In genomic region chr5:52476292-52476701, GRCm38 (mm10) we compare ENCODE assay signal across 9 mouse cellular contexts. TPM values are rescaled to one million over a fixed set of nuclear protein-coding genes. Genes with fewer than 3 reads are reported as not detected.
DNase-seq lines count a peak whose midpoint lies in the region; ATAC-seq and TF ChIP-seq lines count a peak whose summit lies in the region.
"Had no signal": no experiment of that assay in that cellular context is flagged by ENCODE, and none has a peak within 500 bp of the region (broad histone marks: within the 10 kb centered on the region; RNA-seq: fewer than 3 reads in every experiment).

No protein-coding gene starts in this region.

- H3K27ac ChIP-seq in brown adipose tissue, adult 24 weeks (replicated peaks; ENCODE audit: low read depth, low read length) = 0 out of 2 replicates have a peak overlapping the region, but pooled peaks have one; percentile 11
- H3K27ac ChIP-seq in forebrain, embryonic 10.5 days = peak overlapping the region; percentile 86
- peak overlapping the region; percentile 92 for H3K27ac ChIP-seq in heart, embryonic 13.5 days (replicated peaks)
- H3K27ac ChIP-seq in kidney, postnatal 0 days = peak overlapping the region; percentile 67
- H3K27ac ChIP-seq in midbrain, postnatal 0 days (ENCODE audit: low read depth, low read length) = 0 out of 2 replicates have a peak overlapping the region, but pooled peaks have one; percentile 8
- H3K27ac ChIP-seq: macrophage had no signal

- under 1% methylated on average over 23 of the region's 23 CpGs for WGBS in forebrain, embryonic 10.5 days
- under 1% methylated on average over 23 of the region's 23 CpGs for WGBS in heart, embryonic 13.5 days
- under 1% methylated on average over 23 of the region's 23 CpGs for WGBS in kidney, postnatal 0 days
- WGBS in midbrain, postnatal 0 days = under 1% methylated on average over 23 of the region's 23 CpGs

- peak overlapping the region; percentile 46 for H3K4me3 ChIP-seq in brown adipose tissue, adult 24 weeks (ENCODE audit: insufficient read depth, low read depth, low read length)
- H3K4me3 ChIP-seq in forebrain, embryonic 10.5 days = peak overlapping the region; percentile 59
- H3K4me3 ChIP-seq in heart, embryonic 13.5 days = peak overlapping the region; percentile 50
- H3K4me3 ChIP-seq in kidney, postnatal 0 days (replicated peaks; ENCODE audit: low read depth, low read length) = peak overlapping the region; percentile 38
- H3K4me3 ChIP-seq in midbrain, postnatal 0 days (ENCODE audit: low read depth, low read length) = peak overlapping the region; percentile 45

- DNase-seq in forebrain, embryonic 10.5 days (ENCODE audit: extremely low spot score, low spot score) = peak; percentile 76
- DNase-seq in kidney, postnatal 0 days (ENCODE audit: low spot score) = peak; percentile 84
- DNase-seq in liver = peak; percentile 76
- peak; percentile 83 for DNase-seq in midbrain, postnatal 0 days (ENCODE audit: low spot score)
- DNase-seq in spleen, postnatal 36 days (ENCODE audit: low spot score in 2 of 2) = peak; percentile 50 to 59

- H3K36me3 ChIP-seq in forebrain, embryonic 10.5 days (replicated peaks) = no peaks in the 10 kb centered on the region
- H3K36me3 ChIP-seq in heart, embryonic 13.5 days = no peaks in the 10 kb centered on the region
- H3K36me3 ChIP-seq in kidney, postnatal 0 days (ENCODE audit: insufficient read depth, low read length) = no peaks in the 10 kb centered on the region
- H3K36me3 ChIP-seq in midbrain, postnatal 0 days (ENCODE audit: insufficient read depth, low read length) = no peaks in the 10 kb centered on the region

- H3K27me3 ChIP-seq in forebrain, embryonic 10.5 days (ENCODE audit: poor library complexity, severe bottlenecking) = peaks cover 30% of the 10 kb centered on the region
- 0 out of 2 replicates have a peak, but pooled peaks cover 3% of the 10 kb centered on the region for H3K27me3 ChIP-seq in heart, embryonic 13.5 days (replicated peaks)
- H3K27me3 ChIP-seq in kidney, postnatal 0 days (ENCODE audit: insufficient read depth, low read length) = no peaks in the 10 kb centered on the region
- H3K27me3 ChIP-seq in midbrain, postnatal 0 days (ENCODE audit: insufficient read depth, low read length) = no peaks in the 10 kb centered on the region

- ATAC-seq in heart, embryonic 13.5 days (ENCODE audit: extremely low read depth, insufficient number of reproducible peaks, low FRiP score, low TSS enrichment) = peak; percentile 76
- ATAC-seq in kidney, postnatal 0 days (replicated peaks; ENCODE audit: low FRiP score, low read depth) = peak; percentile 87
- peak; percentile 87 for ATAC-seq in midbrain, postnatal 0 days (ENCODE audit: low FRiP score)
- no peak for ATAC-seq in activated CD4-positive, CD25-positive, alpha-beta regulatory T cell, adult 4 months

- H3K9ac ChIP-seq in heart, embryonic 13.5 days = peak overlapping the region; percentile 77
- peak overlapping the region; percentile 52 for H3K9ac ChIP-seq in kidney, postnatal 0 days (ENCODE audit: low read depth, low read length)
- peak overlapping the region; percentile 54 for H3K9ac ChIP-seq in midbrain, postnatal 0 days (replicated peaks; ENCODE audit: low read length, poor library complexity, severe bottlenecking)

- TF ChIP-seq CTCF in kidney, postnatal 0 days (IDR thresholded peaks at IDR 0.05; ENCODE audit: low read depth) = no peak
- TF ChIP-seq CTCF in midbrain, postnatal 0 days (IDR thresholded peaks at IDR 0.05) = no peak

- peak overlapping the region; percentile 73 for H3K4me2 ChIP-seq in heart, embryonic 13.5 days
- peak overlapping the region; percentile 67 for H3K4me2 ChIP-seq in kidney, postnatal 0 days (ENCODE audit: low read length)
- peak overlapping the region; percentile 84 for H3K4me2 ChIP-seq in midbrain, postnatal 0 days (ENCODE audit: low read depth, low read length, poor library complexity, severe bottlenecking)

- H3K9me3 ChIP-seq in forebrain, embryonic 10.5 days = peaks cover 6% of the 10 kb centered on the region; the same call in 1 of the 2 replicates
- H3K9me3 ChIP-seq in heart, embryonic 13.5 days = peaks cover 13% of the 10 kb centered on the region
- no peaks in the 10 kb centered on the region for H3K9me3 ChIP-seq in kidney, postnatal 0 days (replicated peaks; ENCODE audit: low read length)
- H3K9me3 ChIP-seq in midbrain, postnatal 0 days (ENCODE audit: low read length) = no peaks in the 10 kb centered on the region

- no peaks in the 10 kb centered on the region for H3K4me1 ChIP-seq in brown adipose tissue, adult 24 weeks (ENCODE audit: control insufficient read depth, insufficient read depth, insufficient read length, low read length)
- peaks cover 22% of the 10 kb centered on the region for H3K4me1 ChIP-seq in forebrain, embryonic 10.5 days
- H3K4me1 ChIP-seq in heart, embryonic 13.5 days = peaks cover 21% of the 10 kb centered on the region
- H3K4me1 ChIP-seq in kidney, postnatal 0 days (replicated peaks; ENCODE audit: insufficient read depth, low read length) = peaks cover 10% of the 10 kb centered on the region; the same call in 1 of the 2 replicates
- H3K4me1 ChIP-seq in midbrain, postnatal 0 days (ENCODE audit: insufficient read depth, low read length) = 0 out of 2 replicates have a peak, but pooled peaks cover 5% of the 10 kb centered on the region

RNA-seq across cellular contexts. Expression of gene Ccdc149, which starts 5.0 kb away (rescaled TPM):
- 1.8 and 2.1 TPM in 2 replicates for polyA plus RNA-seq in brown adipose tissue, adult 24 weeks (2012; ENCODE audit: insufficient read depth, insufficient read length, missing spikeins)
- 1.5 and 2.7 TPM in 2 replicates for polyA plus RNA-seq in forebrain, embryonic 10.5 days (2016; fragmentation: Nextera tagmentation; extraction: Ambion mirVana)
- 2.2 and 2.4 TPM in 2 replicates for polyA plus RNA-seq in heart, embryonic 13.5 days (2015; fragmentation: Nextera tagmentation; extraction: Ambion mirVana)
- 3.5 and 3.6 TPM in 2 replicates for polyA plus RNA-seq in kidney, postnatal 0 days (2015; fragmentation: Nextera tagmentation; extraction: Ambion mirVana)
- total RNA-seq in midbrain, postnatal 0 days (2014; rRNA removed) = 19.9 and 21.2 TPM in 2 replicates
- 13.8 and 14.1 TPM in 2 replicates for polyA plus RNA-seq in midbrain, postnatal 0 days (2015; fragmentation: Nextera tagmentation; extraction: Ambion mirVana)
- polyA plus RNA-seq in activated CD4-positive, CD25-positive, alpha-beta regulatory T cell, adult 4 months (2017; shearing (Covaris generic)) = not detected
- polyA plus RNA-seq: macrophage had no signal

Comparison
In these comparisons a context has a peak if more than half of its experiments do, and no peak if none do; other contexts are left out.
1. H3K27ac ChIP-seq: peak in every context shown above with its lines; median percentile 92 in heart, embryonic 13.5 days; 86 in forebrain, embryonic 10.5 days; 67 in kidney, postnatal 0 days; 11 in brown adipose tissue, adult 24 weeks; 8 in midbrain, postnatal 0 days.